Mouse (Mus musculus): ENCODE results near the gene Tnfaip1. TPM values are rescaled to one million over a fixed set of nuclear protein-coding genes. Genes with fewer than 3 reads are reported as not detected.
A peak's percentile ranks its signal among the peaks of the same experiment; 100 is the strongest.
"Not testable (repeated sequence)": the region's sequence is repeated elsewhere in the genome, so short reads cannot be mapped to it uniquely, and the experiment has no call there.

The Tnfaip1 gene
- total RNA-seq, 2 experiments from 2014 or later, result 42.8 to 46.0 TPM

- intact Hi-C loops (cut with DNase I), result no loop called here
- DNase-seq (ENCODE audit: low spot score in 2 of 2), result no peak
These were observed 11.8 kb upstream of the Tnfaip1 start for GRCm38 (mm10) chr11:78547718-78548460.

GRCm38 (mm10) chr11:78545181-78545580 lies 9.0 kb upstream of the Tnfaip1 start:
- intact Hi-C loops (cut with DNase I), result no loop called here
- DNase-seq (ENCODE audit: low spot score in 2 of 2), result no peak

GRCm38 (mm10) chr11:78544449-78545111 lies 8.4 kb upstream of the Tnfaip1 start:
- intact Hi-C loops (cut with DNase I), result no loop called here
- no peak for DNase-seq (ENCODE audit: low spot score in 2 of 2)

- DNase-seq (ENCODE audit: low spot score in 2 of 2), result no peak
- intact Hi-C loops (cut with DNase I), result no loop called here
These were observed 4.2 kb upstream of the Tnfaip1 start for GRCm38 (mm10) chr11:78540358-78540757.

GRCm38 (mm10) chr11:78536690-78537084 lies 555 bp upstream of the Tnfaip1 start:
- no peak for DNase-seq (ENCODE audit: low spot score in 2 of 2)
- intact Hi-C loops (cut with DNase I), result no loop called here

GRCm38 (mm10) chr11:78535376-78536079 lies 604 bp downstream of the Tnfaip1 start:
- peak in 1 of 2 experiments; percentile 51 for DNase-seq (ENCODE audit: low spot score in 2 of 2)
- intact Hi-C loops (cut with DNase I), result no loop called here

GRCm38 (mm10) chr11:78534516-78534915 lies 1.6 kb downstream of the Tnfaip1 start:
- intact Hi-C loops (cut with DNase I), result no loop called here
- no peak for DNase-seq (ENCODE audit: low spot score in 2 of 2)

- DNase-seq (ENCODE audit: low spot score in 2 of 2); intact Hi-C loops (cut with DNase I): not testable (repeated sequence)
These were observed 4.6 kb downstream of the Tnfaip1 start for GRCm38 (mm10) chr11:78531515-78531914.

GRCm38 (mm10) chr11:78531046-78531445 lies 5.1 kb downstream of the Tnfaip1 start:
- intact Hi-C loops (cut with DNase I), result no loop called here
- DNase-seq (ENCODE audit: low spot score in 2 of 2), result no peak

GRCm38 (mm10) chr11:78530001-78530400 lies 6.1 kb downstream of the Tnfaip1 start:
- no peak for DNase-seq (ENCODE audit: low spot score in 2 of 2)
- intact Hi-C loops (cut with DNase I), result no loop called here

GRCm38 (mm10) chr11:78528714-78529113 lies 7.4 kb downstream of the Tnfaip1 start:
- intact Hi-C loops (cut with DNase I), result no loop called here
- no peak for DNase-seq (ENCODE audit: low spot score in 2 of 2)

GRCm38 (mm10) chr11:78524838-78525237 lies 11.3 kb downstream of the Tnfaip1 start:
- intact Hi-C loops (cut with DNase I), result no loop called here
- DNase-seq (ENCODE audit: low spot score in 2 of 2), result no peak

- DNase-seq (ENCODE audit: low spot score in 2 of 2), result no peak
- intact Hi-C loops (cut with DNase I), result no loop called here
These were observed 12.7 kb downstream of the Tnfaip1 start for GRCm38 (mm10) chr11:78523241-78523955.

GRCm38 (mm10) chr11:78522481-78522997 lies 13.6 kb downstream of the Tnfaip1 start:
- intact Hi-C loops (cut with DNase I), result no loop called here
- no peak for DNase-seq (ENCODE audit: low spot score in 2 of 2)

GRCm38 (mm10) chr11:78521880-78522279 lies 14.3 kb downstream of the Tnfaip1 start:
- no peak for DNase-seq (ENCODE audit: low spot score in 2 of 2)
- intact Hi-C loops (cut with DNase I), result no loop called here

- intact Hi-C loops (cut with DNase I), result no loop called here
- DNase-seq (ENCODE audit: low spot score in 2 of 2), result no peak
These were observed 17.2 kb downstream of the Tnfaip1 start for GRCm38 (mm10) chr11:78518931-78519330.

- DNase-seq (ENCODE audit: low spot score in 2 of 2), result no peak
- intact Hi-C loops (cut with DNase I), result no loop called here
These were observed 20.4 kb downstream of the Tnfaip1 start for GRCm38 (mm10) chr11:78515549-78516325.

- DNase-seq (ENCODE audit: low spot score in 2 of 2), result no peak
- intact Hi-C loops (cut with DNase I), result no loop called here
These were observed 22.9 kb downstream of the Tnfaip1 start for GRCm38 (mm10) chr11:78513106-78513790.

Measured in left cerebral cortex, postnatal 14 days (tissue).